Mouse (Mus musculus) liver, embryonic 16.5 days (tissue): ENCODE data around the gene Calm2. TPM values are rescaled to one million over a fixed set of nuclear protein-coding genes. Genes with fewer than 3 reads are reported as not detected.
A peak's percentile ranks its signal among the peaks of the same experiment; 100 is the strongest.

Experiments
- ATAC-seq: fragments of 200-750 bp; cut with Nextera tagmentation; 2 replicates; pipeline ENCODE4 v1.8.0; 2017; ENCODE audit warnings: low read depth, mild to moderate bottlenecking, moderate number of reproducible peaks, moderate library complexity
- H3K27ac ChIP-seq: fragments of 300-500 bp; sonication (generic); 2 replicates; pipeline ENCODE4 v1.5.1; 2014; ENCODE audit warnings: mild to moderate bottlenecking, low read length
- H3K27me3 ChIP-seq: fragments of 300-500 bp; sonication (generic); 2 replicates; pipeline ENCODE4 v1.6.1; 2014; ENCODE audit warnings: low read depth, low read length, mixed read lengths; ENCODE audit not compliant: control insufficient read depth, insufficient read depth
- H3K36me3 ChIP-seq: fragments of 300-500 bp; sonication (generic); 2 replicates; pipeline ENCODE4 v1.6.1; 2014; ENCODE audit warnings: mild to moderate bottlenecking; ENCODE audit not compliant: control insufficient read depth, insufficient read depth
- H3K4me1 ChIP-seq: fragments of 300-500 bp; sonication (generic); 2 replicates; pipeline ENCODE4 v1.6.1; 2014; ENCODE audit warnings: low read depth, low read length, mixed read lengths; ENCODE audit not compliant: control insufficient read depth
- H3K4me2 ChIP-seq: fragments of 300-500 bp; sonication (generic); 2 replicates; pipeline ENCODE4 v1.6.1; 2014; ENCODE audit warnings: low read depth, low read length, mixed read lengths
- H3K4me3 ChIP-seq: fragments of 300-500 bp; sonication (generic); 2 replicates; pipeline ENCODE4 v1.5.1; 2014; ENCODE audit warnings: low read depth, mild to moderate bottlenecking, low read length
- H3K9ac ChIP-seq: fragments of 300-500 bp; sonication (generic); 2 replicates; pipeline ENCODE4 v1.6.1; 2014; ENCODE audit warnings: low read depth, low read length
- H3K9me3 ChIP-seq: fragments of 300-500 bp; sonication (generic); replicated peaks from 2 replicates; pipeline ENCODE4 v1.6.1; 2016; ENCODE audit warnings: low read length; ENCODE audit not compliant: control insufficient read depth
- WGBS: fragments of 180-500 bp; shearing (Covaris S2); extraction: QIAGEN DNeasy Blood & Tissue Kit; methylation state at CpG from one replicate; pipeline ENCODE4 v1.1.7; 2014; ENCODE audit not compliant: insufficient replicate concordance; 5-methylcytosine and 5-hydroxymethylcytosine counted together
- polyA plus RNA-seq: library from polyadenylated mRNA; unstranded; fragments of >200 nt; fragmentation: Nextera tagmentation; extraction: Ambion mirVana; gene quantifications from 2 replicates; pipeline ENCODE4 v1.2.1, GENCODE M21; 2015

The Calm2 gene
- 332 and 366 TPM in 2 replicates for polyA plus RNA-seq

DNA sequence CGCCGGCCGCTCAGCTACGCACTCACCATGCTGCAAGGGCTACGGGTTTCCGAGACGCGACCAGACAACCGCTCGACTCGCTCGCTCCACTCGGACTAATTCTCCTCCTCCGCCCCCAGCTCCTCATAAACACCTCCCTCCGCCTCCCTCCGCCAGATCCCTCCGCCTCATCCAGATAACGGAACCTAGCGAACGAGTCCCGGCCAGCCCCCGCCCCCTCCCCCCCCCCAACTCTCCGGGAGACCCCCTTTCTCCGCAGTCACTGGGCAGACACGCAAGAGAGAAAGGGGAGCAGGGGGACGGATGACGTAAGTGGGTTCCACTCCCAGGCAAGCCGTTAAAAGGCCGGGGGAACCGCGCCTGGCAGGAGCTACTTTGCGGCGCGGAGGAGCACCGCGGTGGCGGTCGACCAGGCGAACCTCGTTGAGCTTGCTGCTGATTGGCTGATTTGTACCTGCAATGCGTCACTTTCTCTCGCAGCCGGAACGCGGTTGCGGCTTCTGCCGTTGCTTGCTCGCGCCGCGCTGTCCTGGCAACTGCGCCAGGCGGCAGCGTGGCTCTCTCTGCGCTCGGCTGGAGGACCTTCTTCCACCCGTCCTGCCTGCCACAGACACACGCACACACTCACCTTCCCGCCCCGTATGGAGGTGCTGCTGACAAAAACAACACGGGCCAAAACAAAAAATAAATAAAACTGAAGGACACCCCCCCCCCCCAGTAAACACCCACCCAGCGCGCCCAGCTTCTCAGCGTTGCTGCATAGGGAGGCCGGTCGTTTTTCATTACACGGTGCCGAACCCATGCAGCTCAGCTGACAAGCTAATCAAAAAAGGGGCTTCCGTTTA is at the start of gene Calm2:
TSS of gene Calm2 (minus strand) at position 169 of the 845 bp plus-strand sequence.
- Histone ChIP-seq H3K9ac (peak within 1 kb of the TSS; percentile 84), H3K27ac (peak within 1 kb of the TSS; percentile 90), H3K36me3 (peaks cover 6% of the 10 kb centered on the region), H3K4me1 (peaks cover 23% of the 10 kb centered on the region), H3K27me3 (no peaks in the 10 kb centered on the region), H3K9me3 (no peaks in the 10 kb centered on the region), H3K4me3 (peak within 1 kb of the TSS; percentile 73), H3K4me2 (peak within 1 kb of the TSS; percentile 74)
- peak; percentile 87 for ATAC-seq
- WGBS, result under 1% methylated on average over 67 of the region's 69 CpGs

DNA sequence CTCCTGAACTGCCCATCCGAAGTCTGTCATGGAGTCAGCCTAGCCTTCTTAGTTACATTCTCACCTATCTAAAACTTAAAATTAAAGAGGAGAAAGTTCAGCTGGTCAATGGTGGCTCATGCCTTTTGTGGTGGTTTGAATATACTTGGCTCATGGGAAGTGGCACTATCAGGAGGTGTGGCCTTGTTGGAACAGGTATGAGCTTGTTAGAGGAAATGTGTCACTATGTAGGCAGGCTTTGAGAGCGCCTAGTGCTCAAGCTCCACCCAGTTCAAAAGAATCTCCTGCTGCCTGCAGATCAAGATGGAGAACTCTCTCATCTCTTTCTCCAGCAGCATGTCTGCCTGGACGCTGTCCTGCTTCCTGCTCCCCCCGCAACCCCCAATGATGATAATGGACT is 48.8 kb upstream of the Calm2 start:
- no peaks in the 10 kb centered on the region for H3K9me3 ChIP-seq
- no peaks in the 10 kb centered on the region for H3K4me1 ChIP-seq
- H3K4me2 ChIP-seq, result no peak overlapping the region
- H3K9ac ChIP-seq, result no peak overlapping the region
- ATAC-seq, result no peak
- 75% methylated on average over 4 of the region's 4 CpGs for WGBS
- no peaks in the 10 kb centered on the region for H3K36me3 ChIP-seq
- no peak overlapping the region for H3K4me3 ChIP-seq
- H3K27me3 ChIP-seq, result no peaks in the 10 kb centered on the region
- H3K27ac ChIP-seq, result no peak overlapping the region

DNA sequence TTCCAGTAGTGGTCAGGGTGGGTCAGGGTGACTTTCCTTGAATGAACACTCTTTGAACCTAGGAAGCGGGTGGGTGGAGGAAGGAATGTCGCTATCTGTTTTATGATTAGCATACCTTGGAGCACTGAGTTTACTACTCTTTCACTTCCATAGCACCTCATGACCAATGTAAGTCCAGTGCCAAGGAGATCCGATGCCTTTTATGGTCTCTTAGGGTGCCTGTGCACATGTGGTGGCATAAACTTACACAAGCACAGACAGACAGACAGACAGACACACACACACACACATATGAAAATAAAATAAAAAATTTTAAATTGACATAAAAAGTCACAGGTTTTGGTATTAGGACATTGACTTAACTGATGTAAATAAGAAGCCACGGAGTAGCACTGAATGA is 47.6 kb upstream of the Calm2 start:
- no peak overlapping the region for H3K9ac ChIP-seq
- H3K36me3 ChIP-seq, result no peaks in the 10 kb centered on the region
- no peak overlapping the region for H3K27ac ChIP-seq
- no peak overlapping the region for H3K4me2 ChIP-seq
- H3K27me3 ChIP-seq, result no peaks in the 10 kb centered on the region
- H3K9me3 ChIP-seq, result no peaks in the 10 kb centered on the region
- 75% methylated on average over 4 of the region's 4 CpGs for WGBS
- no peak overlapping the region for H3K4me3 ChIP-seq
- no peaks in the 10 kb centered on the region for H3K4me1 ChIP-seq
- no peak for ATAC-seq

- Histone ChIP-seq H3K36me3 (no peaks in the 10 kb centered on the region), H3K4me1 (no peaks in the 10 kb centered on the region), H3K9me3 (no peaks in the 10 kb centered on the region), H3K27me3 (no peaks in the 10 kb centered on the region), H3K4me3 (no peak overlapping the region), H3K27ac (no peak overlapping the region), H3K9ac (no peak overlapping the region), H3K4me2 (no peak overlapping the region)
- WGBS, result 56% methylated on average over 4 of the region's 4 CpGs
- no peak for ATAC-seq
Measured at GRCm38 (mm10) chr17:87492286-87492685, 45.6 kb upstream of the Calm2 start.

GRCm38 (mm10) chr17:87490295-87490694 is 43.6 kb upstream of the Calm2 start:
- H3K27me3 ChIP-seq, result no peaks in the 10 kb centered on the region
- H3K4me2 ChIP-seq, result no peak overlapping the region
- H3K36me3 ChIP-seq, result no peaks in the 10 kb centered on the region
- no peak overlapping the region for H3K4me3 ChIP-seq
- H3K9me3 ChIP-seq, result no peaks in the 10 kb centered on the region
- no peak overlapping the region for H3K27ac ChIP-seq
- H3K4me1 ChIP-seq, result no peaks in the 10 kb centered on the region
- 54% methylated on average over 6 of the region's 6 CpGs for WGBS
- no peak overlapping the region for H3K9ac ChIP-seq
- no peak for ATAC-seq

DNA sequence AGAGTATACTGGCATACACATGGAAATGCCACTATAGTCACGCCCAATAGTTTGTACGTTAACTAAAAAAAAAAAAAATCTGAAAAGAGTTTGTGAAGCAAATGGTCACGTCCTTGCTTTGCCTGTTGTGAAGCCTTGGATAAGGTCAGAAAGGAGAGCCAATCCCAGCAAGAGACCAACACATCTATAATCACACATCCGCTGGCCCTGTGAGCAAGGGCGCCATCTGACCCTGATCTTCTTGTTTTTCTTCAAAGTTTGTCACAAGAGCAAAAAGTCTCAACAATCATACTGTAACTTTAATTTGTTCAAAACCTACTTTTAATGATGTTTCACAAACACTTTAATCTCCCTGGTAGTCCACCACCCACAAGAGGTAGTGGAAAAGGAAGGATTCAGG is 39.0 kb upstream of the Calm2 start:
- Histone ChIP-seq H3K4me1 (no peaks in the 10 kb centered on the region), H3K9ac (no peak overlapping the region), H3K4me2 (no peak overlapping the region), H3K9me3 (no peaks in the 10 kb centered on the region), H3K4me3 (no peak overlapping the region), H3K27me3 (no peaks in the 10 kb centered on the region), H3K27ac (no peak overlapping the region), H3K36me3 (no peaks in the 10 kb centered on the region)
- 78% methylated on average over 5 of the region's 5 CpGs for WGBS
- no peak for ATAC-seq

GRCm38 (mm10) chr17:87482867-87483266 is 36.1 kb upstream of the Calm2 start:
- H3K9ac ChIP-seq, result no peak overlapping the region
- no peaks in the 10 kb centered on the region for H3K9me3 ChIP-seq
- no peaks in the 10 kb centered on the region for H3K27me3 ChIP-seq
- no peak overlapping the region for H3K4me2 ChIP-seq
- H3K27ac ChIP-seq, result no peak overlapping the region
- H3K4me1 ChIP-seq, result no peaks in the 10 kb centered on the region
- 61% methylated on average over 3 of the region's 3 CpGs for WGBS
- no peak for ATAC-seq
- no peaks in the 10 kb centered on the region for H3K36me3 ChIP-seq
- no peak overlapping the region for H3K4me3 ChIP-seq

DNA sequence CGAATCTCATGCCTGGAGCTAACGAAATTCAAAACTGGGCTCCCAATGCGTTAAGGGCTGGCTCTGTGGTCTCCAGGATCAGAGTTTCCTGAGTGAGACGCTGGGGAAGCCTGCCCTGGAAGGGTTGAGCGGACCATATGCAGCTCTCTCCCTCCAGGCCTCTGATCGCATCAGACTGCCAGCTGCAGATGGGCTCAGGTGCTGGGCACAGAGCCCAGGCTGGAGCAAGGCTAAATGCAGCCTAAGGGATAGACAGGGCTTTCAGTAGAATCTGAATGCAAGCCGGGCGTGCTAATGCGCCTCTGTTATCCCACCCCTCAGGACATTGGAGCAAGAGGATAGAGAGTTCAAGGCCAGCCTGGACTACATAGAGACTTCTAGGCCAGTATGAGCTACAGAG is 31.8 kb upstream of the Calm2 start:
- no peaks in the 10 kb centered on the region for H3K9me3 ChIP-seq
- H3K9ac ChIP-seq, result no peak overlapping the region
- peaks cover 16% of the 10 kb centered on the region for H3K27me3 ChIP-seq
- peaks cover 7% of the 10 kb centered on the region for H3K4me1 ChIP-seq
- H3K36me3 ChIP-seq, result no peaks in the 10 kb centered on the region
- no peak; the same call in 1 of the 2 replicates for ATAC-seq
- no peak overlapping the region for H3K4me3 ChIP-seq
- no peak overlapping the region for H3K27ac ChIP-seq
- WGBS, result 65% methylated on average over 9 of the region's 9 CpGs
- no peak overlapping the region for H3K4me2 ChIP-seq

DNA sequence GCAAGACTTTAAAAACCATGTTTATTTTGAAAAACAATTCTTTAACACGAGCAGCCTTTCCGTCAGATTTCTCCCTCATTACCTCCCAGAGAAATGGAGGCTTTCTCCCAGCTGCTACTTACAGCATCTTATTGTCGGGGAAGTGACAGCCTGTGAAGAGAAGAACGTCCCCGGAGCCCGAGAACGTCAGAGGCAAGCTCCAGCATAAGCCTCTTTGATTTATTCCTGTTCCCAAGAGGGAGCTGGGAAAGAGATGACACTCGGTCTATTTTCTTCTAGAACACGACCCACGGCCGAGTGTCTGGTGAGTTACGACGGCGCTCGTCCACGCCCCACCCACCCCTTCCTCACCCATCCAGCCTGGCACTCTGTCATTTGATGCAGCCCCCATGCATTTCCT is 30.9 kb upstream of the Calm2 start:
- H3K4me1 ChIP-seq, result peaks cover 8% of the 10 kb centered on the region
- no peaks in the 10 kb centered on the region for H3K9me3 ChIP-seq
- no peak overlapping the region for H3K4me2 ChIP-seq
- H3K4me3 ChIP-seq, result no peak overlapping the region
- no peak for ATAC-seq
- WGBS, result 73% methylated on average over 16 of the region's 16 CpGs
- peaks cover 24% of the 10 kb centered on the region for H3K27me3 ChIP-seq
- H3K9ac ChIP-seq, result no peak overlapping the region
- no peak overlapping the region for H3K27ac ChIP-seq
- H3K36me3 ChIP-seq, result no peaks in the 10 kb centered on the region
